Mouse (Mus musculus): ENCODE results near the gene Enpp1. TPM values are rescaled to one million over a fixed set of nuclear protein-coding genes. Genes with fewer than 3 reads are reported as not detected.
"Not testable (repeated sequence)": the region's sequence is repeated elsewhere in the genome, so short reads cannot be mapped to it uniquely, and the experiment has no call there.

Enpp1 gene
- polyA plus RNA-seq, 1 experiment from 2014 or later, result 6.3 TPM

GRCm38 (mm10) chr10:24625060-24625701 is 86.8 kb downstream of the Enpp1 start:
- Histone ChIP-seq H3K4me3 (ENCODE audit: low read depth, low read length) (no peak overlapping the region), H3K9ac (ENCODE audit: low read depth, low read length) (no peak overlapping the region), H3K27ac (ENCODE audit: low read depth, low read length) (no peak overlapping the region), H3K27me3 (ENCODE audit: control insufficient read depth, insufficient read depth, low read length) (no peaks in the 10 kb centered on the region), H3K4me1 (ENCODE audit: control insufficient read depth, insufficient read depth, low read length) (no peaks in the 10 kb centered on the region; the same call in 1 of the 2 replicates), H3K36me3 (ENCODE audit: control insufficient read depth, insufficient read depth, low read length) (no peaks in the 10 kb centered on the region), H3K9me3 (replicated peaks; ENCODE audit: control insufficient read depth, low read length) (no peaks in the 10 kb centered on the region), H3K4me2 (no peak overlapping the region)
- no peak for ATAC-seq (replicated peaks; ENCODE audit: insufficient number of reproducible peaks, low FRiP score, low TSS enrichment)
- 37% methylated on average over 24 of the region's 24 CpGs for WGBS (ENCODE audit: insufficient replicate concordance)

GRCm38 (mm10) chr10:24622586-24622985 is 89.4 kb downstream of the Enpp1 start:
- no peak overlapping the region for H3K27ac ChIP-seq (ENCODE audit: low read depth, low read length)
- no peak overlapping the region for H3K4me2 ChIP-seq
- no peaks in the 10 kb centered on the region for H3K4me1 ChIP-seq (ENCODE audit: control insufficient read depth, insufficient read depth, low read length)
- ATAC-seq (replicated peaks; ENCODE audit: insufficient number of reproducible peaks, low FRiP score, low TSS enrichment), result no peak
- H3K9ac ChIP-seq (ENCODE audit: low read depth, low read length), result no peak overlapping the region
- 23% methylated on average over 7 of the region's 7 CpGs for WGBS (ENCODE audit: insufficient replicate concordance)
- no peak overlapping the region for H3K4me3 ChIP-seq (ENCODE audit: low read depth, low read length)
- H3K27me3 ChIP-seq (ENCODE audit: control insufficient read depth, insufficient read depth, low read length), result no peaks in the 10 kb centered on the region
- H3K9me3 ChIP-seq (replicated peaks; ENCODE audit: control insufficient read depth, low read length), result no peaks in the 10 kb centered on the region
- H3K36me3 ChIP-seq (ENCODE audit: control insufficient read depth, insufficient read depth, low read length), result no peaks in the 10 kb centered on the region

GRCm38 (mm10) chr10:24621572-24621971 is 90.4 kb downstream of the Enpp1 start:
- no peak for ATAC-seq (replicated peaks; ENCODE audit: insufficient number of reproducible peaks, low FRiP score, low TSS enrichment)
- no peaks in the 10 kb centered on the region for H3K4me1 ChIP-seq (ENCODE audit: control insufficient read depth, insufficient read depth, low read length)
- H3K4me3 ChIP-seq (ENCODE audit: low read depth, low read length), result no peak overlapping the region
- no peaks in the 10 kb centered on the region for H3K27me3 ChIP-seq (ENCODE audit: control insufficient read depth, insufficient read depth, low read length)
- H3K4me2 ChIP-seq, result no peak overlapping the region
- H3K9me3 ChIP-seq (replicated peaks; ENCODE audit: control insufficient read depth, low read length), result no peaks in the 10 kb centered on the region
- no peaks in the 10 kb centered on the region for H3K36me3 ChIP-seq (ENCODE audit: control insufficient read depth, insufficient read depth, low read length)
- 30% methylated on average over 9 of the region's 9 CpGs for WGBS (ENCODE audit: insufficient replicate concordance)
- H3K27ac ChIP-seq (ENCODE audit: low read depth, low read length), result no peak overlapping the region
- no peak overlapping the region for H3K9ac ChIP-seq (ENCODE audit: low read depth, low read length)

GRCm38 (mm10) chr10:24616572-24616971 is 95.4 kb downstream of the Enpp1 start:
- not testable (repeated sequence) for H3K36me3 ChIP-seq (ENCODE audit: control insufficient read depth, insufficient read depth, low read length); H3K9ac ChIP-seq (ENCODE audit: low read depth, low read length); H3K4me1 ChIP-seq (ENCODE audit: control insufficient read depth, insufficient read depth, low read length); H3K4me3 ChIP-seq (ENCODE audit: low read depth, low read length); H3K4me2 ChIP-seq; H3K27me3 ChIP-seq (ENCODE audit: control insufficient read depth, insufficient read depth, low read length); ATAC-seq (replicated peaks; ENCODE audit: insufficient number of reproducible peaks, low FRiP score, low TSS enrichment); H3K27ac ChIP-seq (ENCODE audit: low read depth, low read length); H3K9me3 ChIP-seq (replicated peaks; ENCODE audit: control insufficient read depth, low read length)
- WGBS (ENCODE audit: insufficient replicate concordance), result 93% methylated on average over 1 of the region's 1 CpGs

DNA sequence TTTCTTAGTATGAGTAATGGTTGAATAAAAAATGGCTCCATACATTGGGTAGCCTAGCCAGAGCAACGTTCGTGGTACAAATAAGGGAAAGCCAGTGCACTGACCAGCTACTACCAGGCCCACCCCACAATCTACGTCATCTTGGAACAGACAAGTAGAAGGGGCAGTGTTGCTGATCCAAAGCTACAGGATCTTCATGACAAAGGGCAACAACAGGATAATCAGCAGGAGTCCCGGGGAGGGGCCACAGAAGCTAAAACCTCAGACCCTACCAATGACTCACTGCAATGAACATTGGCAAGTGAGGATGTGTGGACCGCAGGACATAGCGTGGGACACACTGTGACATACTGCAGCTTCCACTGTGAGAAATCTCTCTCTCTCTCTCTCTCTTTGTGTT is 96.2 kb downstream of the Enpp1 start:
- H3K36me3 ChIP-seq (ENCODE audit: control insufficient read depth, insufficient read depth, low read length), result no peaks in the 10 kb centered on the region
- no peak overlapping the region for H3K27ac ChIP-seq (ENCODE audit: low read depth, low read length)
- no peak overlapping the region for H3K9ac ChIP-seq (ENCODE audit: low read depth, low read length)
- H3K9me3 ChIP-seq (replicated peaks; ENCODE audit: control insufficient read depth, low read length), result no peaks in the 10 kb centered on the region
- no peak overlapping the region for H3K4me3 ChIP-seq (ENCODE audit: low read depth, low read length)
- 77% methylated on average over 6 of the region's 6 CpGs for WGBS (ENCODE audit: insufficient replicate concordance)
- ATAC-seq (replicated peaks; ENCODE audit: insufficient number of reproducible peaks, low FRiP score, low TSS enrichment), result no peak
- no peak overlapping the region for H3K4me2 ChIP-seq
- no peaks in the 10 kb centered on the region for H3K4me1 ChIP-seq (ENCODE audit: control insufficient read depth, insufficient read depth, low read length)
- no peaks in the 10 kb centered on the region for H3K27me3 ChIP-seq (ENCODE audit: control insufficient read depth, insufficient read depth, low read length)

DNA sequence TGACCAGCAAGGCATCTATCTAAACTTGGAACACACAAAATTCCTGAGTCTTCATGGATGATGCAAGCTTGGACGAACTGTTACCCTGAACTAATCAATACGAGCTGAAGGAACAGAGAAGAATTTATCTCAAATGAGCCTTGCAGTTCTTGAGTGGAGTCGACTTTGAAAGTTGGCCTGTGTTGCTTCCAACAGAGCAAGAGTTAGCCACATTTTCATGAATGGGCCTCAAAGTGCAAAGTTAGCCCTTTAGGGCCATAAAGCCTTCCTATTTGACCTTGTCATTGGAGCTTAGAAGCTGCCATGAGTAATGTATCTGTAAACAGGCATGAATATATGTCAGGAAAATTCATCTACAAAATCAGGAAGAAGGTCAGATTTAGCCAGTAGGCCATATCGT is 97.2 kb downstream of the Enpp1 start:
- WGBS (ENCODE audit: insufficient replicate concordance), result 84% methylated on average over 4 of the region's 4 CpGs
- Histone ChIP-seq H3K4me2 (no peak overlapping the region), H3K27ac (ENCODE audit: low read depth, low read length) (no peak overlapping the region), H3K4me1 (ENCODE audit: control insufficient read depth, insufficient read depth, low read length) (no peaks in the 10 kb centered on the region), H3K9me3 (replicated peaks; ENCODE audit: control insufficient read depth, low read length) (no peaks in the 10 kb centered on the region), H3K36me3 (ENCODE audit: control insufficient read depth, insufficient read depth, low read length) (no peaks in the 10 kb centered on the region), H3K27me3 (ENCODE audit: control insufficient read depth, insufficient read depth, low read length) (no peaks in the 10 kb centered on the region), H3K9ac (ENCODE audit: low read depth, low read length) (no peak overlapping the region), H3K4me3 (ENCODE audit: low read depth, low read length) (no peak overlapping the region)
- ATAC-seq (replicated peaks; ENCODE audit: insufficient number of reproducible peaks, low FRiP score, low TSS enrichment), result no peak

DNA sequence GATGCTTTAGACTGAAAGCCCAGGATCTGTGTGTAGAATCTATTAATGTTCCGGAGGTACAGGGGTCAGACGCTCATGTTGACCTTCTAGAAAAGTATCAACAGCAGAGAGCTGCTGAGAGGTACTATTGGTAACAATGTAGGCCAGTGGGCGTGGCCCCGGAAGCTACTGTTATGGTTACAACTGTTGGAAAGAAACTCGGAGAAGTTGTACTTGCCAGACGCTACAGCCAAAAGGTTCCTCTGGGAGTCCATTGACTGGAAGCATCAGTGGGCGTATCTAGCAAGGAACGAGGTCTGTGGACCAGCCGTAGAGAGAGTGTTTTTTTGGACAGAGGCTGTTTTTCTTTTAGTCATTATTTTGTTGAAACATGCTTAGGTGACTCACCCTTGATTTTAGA is 102.2 kb downstream of the Enpp1 start:
- ATAC-seq (replicated peaks; ENCODE audit: insufficient number of reproducible peaks, low FRiP score, low TSS enrichment), result no peak
- Histone ChIP-seq H3K4me1 (ENCODE audit: control insufficient read depth, insufficient read depth, low read length) (no peaks in the 10 kb centered on the region), H3K9ac (ENCODE audit: low read depth, low read length) (no peak overlapping the region), H3K27ac (ENCODE audit: low read depth, low read length) (no peak overlapping the region), H3K9me3 (replicated peaks; ENCODE audit: control insufficient read depth, low read length) (no peaks in the 10 kb centered on the region), H3K36me3 (ENCODE audit: control insufficient read depth, insufficient read depth, low read length) (no peaks in the 10 kb centered on the region), H3K27me3 (ENCODE audit: control insufficient read depth, insufficient read depth, low read length) (no peaks in the 10 kb centered on the region), H3K4me3 (ENCODE audit: low read depth, low read length) (no peak overlapping the region), H3K4me2 (no peak overlapping the region)
- 82% methylated on average over 9 of the region's 9 CpGs for WGBS (ENCODE audit: insufficient replicate concordance)

GRCm38 (mm10) chr10:24609146-24609545 is 102.8 kb downstream of the Enpp1 start:
- no peak for ATAC-seq (replicated peaks; ENCODE audit: insufficient number of reproducible peaks, low FRiP score, low TSS enrichment)
- Histone ChIP-seq H3K4me2 (no peak overlapping the region), H3K4me3 (ENCODE audit: low read depth, low read length) (no peak overlapping the region), H3K36me3 (ENCODE audit: control insufficient read depth, insufficient read depth, low read length) (no peaks in the 10 kb centered on the region), H3K9me3 (replicated peaks; ENCODE audit: control insufficient read depth, low read length) (no peaks in the 10 kb centered on the region), H3K27ac (ENCODE audit: low read depth, low read length) (no peak overlapping the region), H3K9ac (ENCODE audit: low read depth, low read length) (no peak overlapping the region), H3K4me1 (ENCODE audit: control insufficient read depth, insufficient read depth, low read length) (no peaks in the 10 kb centered on the region), H3K27me3 (ENCODE audit: control insufficient read depth, insufficient read depth, low read length) (no peaks in the 10 kb centered on the region)
- WGBS (ENCODE audit: insufficient replicate concordance), result 74% methylated on average over 3 of the region's 3 CpGs

GRCm38 (mm10) chr10:24603727-24604126 is 108.2 kb downstream of the Enpp1 start:
- Histone ChIP-seq H3K27me3 (ENCODE audit: control insufficient read depth, insufficient read depth, low read length) (no peaks in the 10 kb centered on the region), H3K9me3 (replicated peaks; ENCODE audit: control insufficient read depth, low read length) (no peaks in the 10 kb centered on the region), H3K9ac (ENCODE audit: low read depth, low read length) (no peak overlapping the region), H3K4me3 (ENCODE audit: low read depth, low read length) (no peak overlapping the region), H3K36me3 (ENCODE audit: control insufficient read depth, insufficient read depth, low read length) (no peaks in the 10 kb centered on the region), H3K4me1 (ENCODE audit: control insufficient read depth, insufficient read depth, low read length) (no peaks in the 10 kb centered on the region), H3K4me2 (no peak overlapping the region), H3K27ac (ENCODE audit: low read depth, low read length) (no peak overlapping the region)
- no peak for ATAC-seq (replicated peaks; ENCODE audit: insufficient number of reproducible peaks, low FRiP score, low TSS enrichment)

Measured in heart, embryonic 11.5 days (tissue).